Mouse (Mus musculus) kidney, postnatal 25 days (tissue): ENCODE measurements at regions not wholly inside any gene's neighbourhood (a gene's known extent, or its start where the extent isn't known, plus 50 kb on each side); places are given as distances from the start of the nearest gene placed in this dataset.
"Not testable (repeated sequence)": the region's sequence is repeated elsewhere in the genome, so short reads cannot be mapped to it uniquely, and the experiment has no call there.

ENCODE experiments used
- DNase-seq, 2 experiments: peaks; one replicate each; pipeline ENCODE4 v3.0.0; 2021; ENCODE audit warnings: mixed read lengths in 2 of 2

GRCm38 (mm10) chr14:14478159-14478558 lies 77.1 kb downstream of the Olfr721-ps1 start:
- not testable (repeated sequence) for DNase-seq

- DNase-seq: peak in 1 of 2 experiments; percentile 57
Observed at GRCm38 (mm10) chr14:14481840-14482239, 80.7 kb downstream of the Olfr721-ps1 start.

GRCm38 (mm10) chr14:14486356-14486755 lies 85.3 kb downstream of the Olfr721-ps1 start:
- no peak for DNase-seq

GRCm38 (mm10) chr14:14490501-14490900 lies 89.4 kb downstream of the Olfr721-ps1 start:
- no peak for DNase-seq

GRCm38 (mm10) chr14:14492041-14492440 lies 90.9 kb downstream of the Olfr721-ps1 start:
- DNase-seq: no peak

GRCm38 (mm10) chr14:14511927-14512326 lies 110.8 kb downstream of the Olfr721-ps1 start:
- DNase-seq: no peak

GRCm38 (mm10) chr14:14513056-14513455 lies 112.0 kb downstream of the Olfr721-ps1 start:
- DNase-seq: no peak

- DNase-seq: no peak
Observed at GRCm38 (mm10) chr14:14513498-14513897, 112.4 kb downstream of the Olfr721-ps1 start.

GRCm38 (mm10) chr14:14514440-14515172 lies 113.5 kb downstream of the Olfr721-ps1 start:
- no peak for DNase-seq

- no peak for DNase-seq
Observed at GRCm38 (mm10) chr14:14515363-14515762, 114.3 kb downstream of the Olfr721-ps1 start.

- no peak for DNase-seq
Observed at GRCm38 (mm10) chr14:14515918-14516317, 114.8 kb downstream of the Olfr721-ps1 start.

- no peak for DNase-seq
Observed at GRCm38 (mm10) chr14:14518027-14518426, 116.9 kb downstream of the Olfr721-ps1 start.

GRCm38 (mm10) chr14:14518841-14519240 lies 117.7 kb downstream of the Olfr721-ps1 start:
- DNase-seq: no peak

GRCm38 (mm10) chr14:14520195-14520594 lies 119.1 kb downstream of the Olfr721-ps1 start:
- no peak for DNase-seq

- DNase-seq: not testable (repeated sequence)
Observed at GRCm38 (mm10) chr14:14521331-14521730, 120.2 kb downstream of the Olfr721-ps1 start.

GRCm38 (mm10) chr14:14525225-14525624 lies 124.1 kb downstream of the Olfr721-ps1 start:
- no peak for DNase-seq

GRCm38 (mm10) chr14:14528437-14528836 lies 127.3 kb downstream of the Olfr721-ps1 start:
- no peak for DNase-seq

GRCm38 (mm10) chr14:14541206-14541605 lies 140.1 kb downstream of the Olfr721-ps1 start:
- DNase-seq: no peak

- DNase-seq: no peak
Observed at GRCm38 (mm10) chr14:14541705-14542104, 140.6 kb downstream of the Olfr721-ps1 start.

GRCm38 (mm10) chr14:14544236-14544635 lies 143.1 kb downstream of the Olfr721-ps1 start:
- peak in 1 of 2 experiments; percentile 11 for DNase-seq

GRCm38 (mm10) chr14:14552201-14552600 lies 149.9 kb upstream of the Slc4a7 start:
- no peak for DNase-seq

- no peak for DNase-seq
Observed at GRCm38 (mm10) chr14:14574851-14575250, 127.2 kb upstream of the Slc4a7 start.

GRCm38 (mm10) chr14:14591939-14592338 lies 110.1 kb upstream of the Slc4a7 start:
- DNase-seq: no peak

- no peak for DNase-seq
Observed at GRCm38 (mm10) chr14:14594753-14595152, 107.3 kb upstream of the Slc4a7 start.
